Mouse (Mus musculus) urinary bladder, postnatal 36 days (tissue): ENCODE data around the gene Cyp4x1.

ENCODE experiments used
- DNase-seq, 2 experiments: peaks; one replicate each; pipeline ENCODE4 v3.0.0; 2022; ENCODE audit warnings: low spot score in 2 of 2, mixed read lengths in 1 of 2

The Cyp4x1 gene

DNA sequence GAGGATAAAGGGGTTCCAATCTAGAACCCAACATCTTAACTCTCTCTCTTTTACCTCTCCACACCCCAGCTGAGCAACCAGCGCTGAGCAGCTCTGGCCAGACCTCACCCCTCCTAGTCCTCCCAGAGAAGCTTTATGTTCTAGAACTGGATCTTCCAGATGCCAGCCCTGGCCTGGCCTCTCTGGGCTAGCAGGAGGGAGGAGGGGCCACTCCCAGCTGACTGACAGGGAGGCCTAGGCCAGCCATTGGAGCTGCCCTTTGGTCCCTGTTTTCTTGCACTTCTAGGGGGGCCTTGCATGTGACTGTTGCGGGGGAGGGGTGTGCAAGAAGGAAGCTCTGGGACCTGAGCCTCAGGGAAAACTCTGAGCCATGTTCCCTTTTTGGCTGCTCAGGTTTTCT lies 43.5 kb downstream of the Cyp4x1 start:
- peak in 1 of 2 experiments; percentile 43 for DNase-seq

GRCm38 (mm10) chr4:115088611-115089338 lies 45.3 kb downstream of the Cyp4x1 start, which contains the start of gene Pdzk1ip1:
Gene Pdzk1ip1, plus strand, starts transcription at chr4:115088708.
- no peak for DNase-seq

DNA sequence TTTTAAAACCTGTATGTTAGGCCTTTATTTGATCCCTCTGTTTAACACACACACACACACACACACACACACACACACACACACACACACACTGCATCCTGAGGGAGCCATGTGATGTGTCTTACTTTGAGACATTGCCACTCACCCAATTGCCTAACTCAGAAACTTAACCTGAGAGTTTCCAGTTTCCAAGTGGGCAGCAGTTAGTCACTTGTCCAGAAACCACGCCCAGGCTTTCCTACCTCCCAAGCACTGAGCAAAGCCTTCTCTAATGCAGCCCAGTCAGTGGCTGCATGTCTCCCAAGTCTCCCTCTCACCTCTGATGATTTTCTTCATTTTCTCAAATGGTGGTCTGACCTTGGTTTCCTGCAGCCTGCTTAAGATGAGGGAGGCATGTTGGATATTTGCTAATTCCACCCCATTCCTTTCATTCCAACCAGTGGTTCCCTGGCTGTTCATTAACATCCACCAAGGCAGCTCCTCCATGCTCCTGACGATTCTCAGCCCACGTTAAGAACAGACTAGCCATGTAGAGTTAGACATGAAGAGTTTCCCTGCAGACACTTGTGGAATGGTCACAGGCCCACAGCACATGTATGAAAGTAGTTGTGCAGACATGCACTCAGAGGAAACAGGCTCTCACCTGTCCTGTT lies 47.2 kb downstream of the Cyp4x1 start:
- no peak for DNase-seq

- no peak for DNase-seq
These were observed 47.8 kb downstream of the Cyp4x1 start for GRCm38 (mm10) chr4:115086257-115086656.

GRCm38 (mm10) chr4:115085522-115086095 lies 48.5 kb downstream of the Cyp4x1 start:
- DNase-seq, result peak in 1 of 2 experiments; percentile 52

GRCm38 (mm10) chr4:115083031-115083430 lies 51.0 kb downstream of the Cyp4x1 start:
- no peak for DNase-seq

DNA sequence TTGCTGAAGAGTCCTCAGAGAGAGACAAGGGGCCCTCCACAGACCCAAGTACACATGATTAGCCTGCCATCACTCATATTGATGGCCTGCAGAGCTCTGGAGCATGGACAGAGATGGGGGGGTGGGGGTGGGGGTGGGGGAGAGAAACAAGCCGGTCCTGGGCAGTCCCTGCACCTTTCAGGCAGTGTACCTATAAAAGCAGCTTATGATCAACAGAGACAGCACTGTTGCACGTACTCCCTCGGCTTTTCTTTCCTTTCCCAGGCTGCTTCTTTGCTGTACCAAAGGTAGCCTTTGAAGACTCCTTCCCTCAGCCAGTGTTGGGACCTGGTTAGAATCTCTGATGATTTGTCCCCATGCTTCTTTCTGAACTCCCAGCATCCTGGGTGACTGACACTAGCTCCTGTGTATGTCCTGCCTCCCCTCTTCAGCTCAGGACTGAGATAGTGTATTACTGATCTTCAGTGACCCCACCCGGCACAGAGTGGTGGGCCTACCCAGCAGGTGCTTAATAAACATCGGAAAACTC lies 54.2 kb downstream of the Cyp4x1 start:
- DNase-seq, result no peak

DNA sequence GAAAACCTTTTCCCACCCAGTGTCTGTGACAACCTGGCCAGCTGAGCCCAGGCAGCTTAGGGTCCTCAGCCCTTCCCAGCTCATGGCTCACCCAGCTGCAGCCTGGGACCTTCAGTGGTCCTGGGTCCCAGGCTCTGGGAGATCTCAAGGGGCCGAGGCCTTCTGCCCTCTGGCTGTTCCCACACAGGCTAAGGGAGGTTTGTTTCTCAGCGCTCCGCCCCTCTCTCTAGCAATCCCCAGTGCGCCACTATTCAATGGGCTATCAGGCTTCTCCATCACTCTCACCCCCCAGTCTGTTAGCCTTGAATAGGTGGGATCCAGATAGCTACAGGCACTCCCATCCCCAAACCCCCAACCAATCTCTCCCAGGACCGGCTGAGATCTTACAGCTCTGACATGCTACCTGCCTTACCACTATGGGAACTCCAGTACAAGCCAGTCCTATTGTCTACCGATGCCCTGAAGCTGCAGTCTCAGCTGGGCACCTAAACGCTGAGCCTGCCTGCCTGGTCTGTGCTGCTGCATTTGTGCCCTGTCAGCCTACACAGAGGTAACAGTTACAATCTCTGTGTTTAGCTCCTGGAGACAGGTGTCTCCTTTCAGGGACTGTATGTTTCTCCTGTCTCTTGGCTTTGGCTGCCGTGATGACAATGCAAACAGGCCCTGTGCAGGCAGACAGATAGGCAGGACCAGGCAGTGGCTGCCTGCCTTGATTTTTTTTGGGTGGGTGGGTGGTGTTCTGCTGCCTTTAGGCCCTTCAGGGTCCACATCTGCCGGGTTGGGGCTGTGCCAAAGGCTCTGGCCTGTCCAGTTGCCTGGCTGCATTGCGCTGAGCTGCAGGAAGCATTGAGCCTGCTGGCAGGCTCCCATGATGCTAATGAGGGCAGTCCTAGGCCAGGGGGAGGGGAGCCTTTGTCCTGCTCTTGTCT lies 54.9 kb downstream of the Cyp4x1 start:
- DNase-seq, result no peak

DNA sequence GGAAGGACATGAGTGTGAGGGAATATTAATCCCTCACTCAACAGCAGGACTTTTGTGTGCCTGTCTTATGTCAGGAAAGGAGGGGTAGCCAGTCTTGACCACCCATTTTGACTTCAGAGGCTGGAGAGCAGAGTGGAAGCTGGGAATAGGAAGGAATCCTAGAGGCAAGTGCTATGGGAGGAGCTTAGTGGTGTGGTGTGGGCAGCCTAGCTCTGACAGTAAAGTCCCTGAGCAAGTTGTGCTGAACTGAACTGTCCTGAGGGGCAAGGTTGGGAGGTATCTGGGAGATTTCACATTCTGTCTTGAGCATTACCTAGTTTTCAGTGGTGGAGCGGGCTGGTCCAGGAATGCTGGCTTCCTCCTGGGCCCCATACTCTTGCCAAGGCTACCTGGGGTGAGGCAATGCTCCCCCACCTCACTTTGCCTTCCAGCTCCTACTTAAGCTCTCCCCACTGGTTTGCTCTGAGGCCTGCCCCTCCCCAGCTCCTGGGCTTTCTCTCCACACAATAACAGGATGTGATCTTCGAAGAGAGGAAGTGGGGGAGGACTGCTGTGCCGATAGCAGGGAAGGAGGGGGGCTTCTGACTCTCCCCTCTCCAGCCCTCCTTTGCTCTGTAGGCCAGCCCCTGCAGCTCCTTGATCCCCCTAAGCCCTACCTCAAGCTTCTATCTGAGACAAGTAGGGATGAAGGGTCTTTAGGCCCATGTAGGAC lies 58.7 kb downstream of the Cyp4x1 start:
- no peak for DNase-seq

GRCm38 (mm10) chr4:115074789-115075188 lies 59.3 kb downstream of the Cyp4x1 start:
- no peak for DNase-seq

GRCm38 (mm10) chr4:115071668-115072067 lies 62.4 kb downstream of the Cyp4x1 start:
- no peak for DNase-seq

- DNase-seq, result no peak
These were observed 70.4 kb downstream of the Cyp4x1 start for GRCm38 (mm10) chr4:115063518-115064239.

DNA sequence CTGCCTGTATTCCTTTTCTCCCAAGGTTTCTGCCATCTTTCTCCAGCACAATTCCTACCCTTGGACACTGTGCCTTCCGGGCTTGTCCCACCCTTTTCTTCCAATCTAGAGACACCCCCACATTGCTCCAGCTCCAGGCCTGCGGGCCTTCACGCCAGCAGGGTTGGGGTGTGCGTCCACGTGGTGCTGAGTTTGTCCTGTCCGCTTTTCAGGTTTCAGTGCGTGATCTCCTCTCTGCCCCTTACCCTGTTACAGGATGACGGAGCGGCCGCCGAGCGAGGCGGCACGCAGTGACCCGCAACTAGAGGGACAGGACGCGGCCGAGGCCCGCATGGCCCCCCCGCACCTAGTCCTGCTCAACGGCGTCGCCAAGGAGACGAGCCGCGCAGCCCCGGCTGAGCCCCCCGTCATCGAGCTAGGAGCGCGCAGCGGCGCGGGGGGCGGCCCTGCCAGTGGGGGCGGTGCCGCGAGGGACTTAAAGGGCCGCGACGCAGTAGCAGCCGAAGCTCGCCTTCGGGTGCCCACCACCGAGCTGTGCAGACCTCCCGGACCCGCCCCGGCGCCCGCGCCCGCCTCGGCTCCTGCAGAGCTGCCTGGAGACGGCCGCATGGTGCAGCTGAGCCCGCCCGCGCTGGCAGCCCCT lies 71.1 kb downstream of the Cyp4x1 start:
- no peak for DNase-seq

GRCm38 (mm10) chr4:115062540-115062874 lies 71.6 kb downstream of the Cyp4x1 start:
- no peak for DNase-seq

- no peak for DNase-seq
These were observed 73.3 kb downstream of the Cyp4x1 start for GRCm38 (mm10) chr4:115060753-115061152.

DNA sequence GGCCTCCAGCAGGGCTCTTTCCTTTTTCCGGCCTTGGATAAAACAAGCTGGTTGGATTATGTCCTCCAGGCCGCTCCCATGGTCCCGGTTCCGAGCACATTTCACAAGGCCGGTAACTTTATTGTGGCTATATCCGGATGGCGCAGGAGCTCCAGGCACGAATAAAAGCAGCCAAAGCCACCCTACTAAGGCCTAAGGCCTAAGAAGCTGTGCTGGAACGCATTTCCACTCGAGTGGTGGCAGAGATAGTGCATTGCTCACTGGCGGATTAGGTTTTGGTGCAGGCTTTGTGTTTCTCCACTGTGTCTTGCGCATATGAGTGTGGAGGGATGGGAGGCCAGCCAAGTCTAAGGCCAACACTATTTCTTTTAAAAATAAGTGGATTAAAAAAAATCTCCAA lies 74.2 kb downstream of the Cyp4x1 start:
- DNase-seq, result no peak

DNA sequence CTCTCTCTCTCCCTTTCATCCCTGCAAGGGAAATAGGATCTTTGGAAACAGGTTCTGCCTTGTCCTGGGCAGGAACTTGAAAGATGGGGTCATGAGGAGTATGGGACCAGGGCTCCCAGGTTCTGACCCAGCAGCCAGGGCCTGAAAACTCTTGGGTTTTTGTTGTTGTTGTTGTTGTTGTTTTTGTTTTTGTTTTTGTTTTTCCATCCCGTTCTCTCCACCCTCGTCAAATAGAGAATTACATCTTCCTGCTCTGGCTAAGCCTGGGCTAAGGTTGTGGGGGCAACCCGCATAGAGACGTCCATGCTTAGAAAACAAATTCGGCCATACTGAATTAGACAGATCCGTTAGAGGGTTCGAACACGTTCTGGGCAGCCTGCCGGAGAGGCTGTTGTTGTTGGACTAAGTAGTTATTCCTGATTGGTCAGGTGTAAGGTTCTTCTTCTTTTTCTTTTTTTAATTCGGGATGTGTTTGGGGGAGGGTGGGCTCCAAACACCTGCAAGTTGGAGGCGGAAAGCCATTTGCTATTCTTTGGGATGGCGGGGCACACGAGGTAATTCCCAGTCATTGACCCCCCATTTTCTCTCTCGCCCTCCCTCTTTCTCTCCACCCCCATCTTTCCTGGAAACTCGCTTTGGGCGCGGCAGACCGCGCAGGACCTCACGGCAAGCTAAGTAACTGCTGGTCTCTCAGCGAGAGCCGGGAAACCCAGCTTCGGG lies 75.0 kb downstream of the Cyp4x1 start:
- DNase-seq, result no peak

- DNase-seq, result no peak
These were observed 75.7 kb downstream of the Cyp4x1 start for GRCm38 (mm10) chr4:115058317-115058761.

GRCm38 (mm10) chr4:115057674-115058316 lies 76.3 kb downstream of the Cyp4x1 start:
- peak in 1 of 2 experiments; percentile 8 for DNase-seq
